Mouse (Mus musculus): Measurements from ENCODE around the gene Dbn1. TPM values are rescaled to one million over a fixed set of nuclear protein-coding genes. Genes with fewer than 3 reads are reported as not detected.
A peak's percentile ranks its signal among the peaks of the same experiment; 100 is the strongest.

Dbn1 gene
- total and polyA plus RNA-seq, 3 experiments: 0.09 to 3.1 (median 0.59) TPM

- TF ChIP-seq ZKSCAN1 (IDR thresholded peaks at IDR 0.05; ENCODE audit: borderline replicate concordance, low read depth, low read length) (no peak), BHLHE40 (IDR thresholded peaks at IDR 0.05; ENCODE audit: low read depth, low read length) (peak; percentile 82), RCOR1 (conservative IDR thresholded peaks at IDR 0.05; ENCODE audit: low read depth, low read length) (no peak), NRF1 (IDR thresholded peaks at IDR 0.05; ENCODE audit: low read depth, low read length) (no peak), CHD2 (IDR thresholded peaks at IDR 0.05; ENCODE audit: low read length) (peak; percentile 93), ZNF384 (IDR thresholded peaks at IDR 0.05; ENCODE audit: low read depth, low read length) (no peak), SMC3 (IDR thresholded peaks at IDR 0.05; ENCODE audit: low read depth, low read length) (peak; percentile 93), TCF12 (IDR thresholded peaks at IDR 0.05; ENCODE audit: low read depth, low read length) (peak; percentile 73; the same call in 1 of the 2 replicates)
Measured at GRCm38 (mm10) chr13:55471156-55471818, 16.6 kb downstream of the Dbn1 start (continued).

GRCm38 (mm10) chr13:55470372-55470771 lies 17.5 kb downstream of the Dbn1 start:
- no peaks in the 10 kb centered on the region for H3K9me3 ChIP-seq (replicated peaks; ENCODE audit: low read length)
- in situ Hi-C loops (cut with MboI; ENCODE audit: low pct_ligation_motif_present, low pct_unique_long_range_greater_than_20kb, low sequenced_read_pairs) (no loop called here), dilution Hi-C loops (cut with MboI; ENCODE audit: extremely low pct_ligation_motif_present, extremely low pct_unique_long_range_greater_than_20kb, low sequenced_read_pairs) (no loop called here)
- DNase-seq (ENCODE audit: extremely low read depth): no peak
- TF ChIP-seq ELF1 (IDR thresholded peaks at IDR 0.05; ENCODE audit: low read depth, low read length): no peak
- TF ChIP-seq ZKSCAN1 (IDR thresholded peaks at IDR 0.05; ENCODE audit: borderline replicate concordance, low read depth, low read length): no peak
- no peak for TF ChIP-seq ZNF384 (IDR thresholded peaks at IDR 0.05; ENCODE audit: low read depth, low read length)
- no peak for TF ChIP-seq ETS1 (conservative IDR thresholded peaks at IDR 0.05; ENCODE audit: low read depth, low read length)
- TF ChIP-seq MEF2A (IDR thresholded peaks at IDR 0.05; ENCODE audit: borderline replicate concordance, low read depth, low read length): no peak
- TF ChIP-seq UBTF (IDR thresholded peaks at IDR 0.05; ENCODE audit: low read depth, low read length): no peak
- no peaks in the 10 kb centered on the region for H3K79me2 ChIP-seq (replicated peaks; ENCODE audit: control insufficient read depth, extremely low read depth, insufficient read depth, poor library complexity, severe bottlenecking)
- H3K36me3 ChIP-seq (replicated peaks in 1 of 2; ENCODE audit: control insufficient read depth in 1 of 2, insufficient read depth in 1 of 2, low read length in 1 of 2): peaks cover 0 to 11% of the 10 kb centered on the region in 2 experiments
- peaks cover 0 to 41% of the 10 kb centered on the region in 2 experiments; a peak in 3 of 4 replicates for H3K4me1 ChIP-seq (ENCODE audit: control insufficient read depth in 1 of 2, insufficient read depth in 2 of 2)
- no peak overlapping the region for H3K4me2 ChIP-seq (ENCODE audit: insufficient read depth, low read depth, poor library complexity, severe bottlenecking)
- H3K9ac ChIP-seq (ENCODE audit: insufficient read depth, low read depth): no peak overlapping the region
- no peak overlapping the region for H3K4me3 ChIP-seq (replicated peaks in 1 of 3; ENCODE audit: low read depth in 2 of 3, low read length in 2 of 3, poor library complexity in 1 of 3)
- peaks cover 51% of the 10 kb centered on the region for H3K27me3 ChIP-seq (replicated peaks)
- no peak overlapping the region for H3K27ac ChIP-seq (ENCODE audit: insufficient read depth, low read depth)

GRCm38 (mm10) chr13:55468851-55469560 lies 18.9 kb downstream of the Dbn1 start:
- TF ChIP-seq JUN (IDR thresholded peaks at IDR 0.05; ENCODE audit: insufficient read depth, low read depth, low read length) (no peak), PAX5 (IDR thresholded peaks at IDR 0.05; ENCODE audit: low read length) (no peak), ZKSCAN1 (IDR thresholded peaks at IDR 0.05; ENCODE audit: borderline replicate concordance, low read depth, low read length) (no peak), USF1 (IDR thresholded peaks at IDR 0.05; ENCODE audit: low read depth, low read length) (no peak), CHD2 (IDR thresholded peaks at IDR 0.05; ENCODE audit: low read length) (no peak), ZNF384 (IDR thresholded peaks at IDR 0.05; ENCODE audit: low read depth, low read length) (no peak), CTCF (conservative IDR thresholded peaks at IDR 0.05 in 1 of 2, IDR thresholded peaks at IDR 0.05 in 1 of 2; ENCODE audit: low read depth in 2 of 2, low read length in 2 of 2) (peak in 1 of 2 experiments; percentile 72; a peak in 2 of 4 replicates), KAT2A (IDR thresholded peaks at IDR 0.05; ENCODE audit: insufficient replicate concordance, low read length) (no peak), IRF4 (IDR thresholded peaks at IDR 0.05; ENCODE audit: low read depth, low read length) (no peak), ZMIZ1 (IDR thresholded peaks at IDR 0.05; ENCODE audit: low read depth, low read length) (no peak), HCFC1 (IDR thresholded peaks at IDR 0.05; ENCODE audit: low read depth, low read length) (no peak), SIN3A (IDR thresholded peaks at IDR 0.05; ENCODE audit: low read length) (no peak), SMC3 (IDR thresholded peaks at IDR 0.05; ENCODE audit: low read depth, low read length) (peak; percentile 78), TCF12 (IDR thresholded peaks at IDR 0.05; ENCODE audit: low read depth, low read length) (no peak), UBTF (IDR thresholded peaks at IDR 0.05; ENCODE audit: low read depth, low read length) (no peak), ETS1 (conservative IDR thresholded peaks at IDR 0.05; ENCODE audit: low read depth, low read length) (no peak), RAD21 (IDR thresholded peaks at IDR 0.05; ENCODE audit: low read depth, low read length) (peak; percentile 62)
- Histone ChIP-seq H3K27me3 (replicated peaks) (peaks cover 39% of the 10 kb centered on the region), H3K36me3 (replicated peaks in 1 of 2; ENCODE audit: control insufficient read depth in 1 of 2, insufficient read depth in 1 of 2, low read length in 1 of 2) (peaks cover 6 to 25% of the 10 kb centered on the region in 2 experiments), H3K9ac (ENCODE audit: insufficient read depth, low read depth) (no peak overlapping the region), H3K4me1 (ENCODE audit: control insufficient read depth in 1 of 2, insufficient read depth in 2 of 2) (peaks cover 0 to 45% of the 10 kb centered on the region in 2 experiments; a peak in 3 of 4 replicates), H3K27ac (ENCODE audit: insufficient read depth, low read depth) (no peak overlapping the region), H3K4me3 (replicated peaks in 1 of 3; ENCODE audit: low read depth in 2 of 3, low read length in 2 of 3, poor library complexity in 1 of 3) (no peak overlapping the region), H3K4me2 (ENCODE audit: insufficient read depth, low read depth, poor library complexity, severe bottlenecking) (no peak overlapping the region), H3K79me2 (replicated peaks; ENCODE audit: control insufficient read depth, extremely low read depth, insufficient read depth, poor library complexity, severe bottlenecking) (no peaks in the 10 kb centered on the region), H3K9me3 (replicated peaks; ENCODE audit: low read length) (no peaks in the 10 kb centered on the region)
- dilution Hi-C loops (cut with MboI; ENCODE audit: extremely low pct_ligation_motif_present, extremely low pct_unique_long_range_greater_than_20kb, low sequenced_read_pairs) (no loop called here), in situ Hi-C loops (cut with MboI; ENCODE audit: low pct_ligation_motif_present, low pct_unique_long_range_greater_than_20kb, low sequenced_read_pairs) (loop anchor here (5.0 kb wide), 1 partner anchor 42 kb away; the partner anchor contains the start of gene F12)
- no peak for DNase-seq (ENCODE audit: extremely low read depth)
